Mouse (Mus musculus) lung, embryonic 14.5 days (tissue): ENCODE results near the gene Nin. TPM values are rescaled to one million over a fixed set of nuclear protein-coding genes. Genes with fewer than 3 reads are reported as not detected.

Experiments
- ATAC-seq: fragments of 200-750 bp; cut with Nextera tagmentation; 2 replicates; pipeline ENCODE4 v1.8.0; 2017; ENCODE audit warnings: mild to moderate bottlenecking, moderate TSS enrichment, moderate library complexity; ENCODE audit not compliant: insufficient read depth
- DNase-seq: peaks from one replicate; pipeline ENCODE4 v3.0.0-alpha.2; 2015
- H3K27ac ChIP-seq: fragments of 300-500 bp; sonication (generic); 2 replicates; pipeline ENCODE4 v1.5.1; 2014; ENCODE audit warnings: low read depth, mild to moderate bottlenecking, moderate library complexity
- H3K27me3 ChIP-seq: fragments of 300-500 bp; sonication (generic); 2 replicates; pipeline ENCODE4 v1.6.1; 2014; ENCODE audit warnings: low read length, control low read depth; ENCODE audit not compliant: insufficient read depth
- H3K36me3 ChIP-seq: fragments of 300-500 bp; sonication (generic); 2 replicates; pipeline ENCODE4 v1.6.1; 2014; ENCODE audit warnings: control low read depth; ENCODE audit not compliant: insufficient read depth
- H3K4me1 ChIP-seq: fragments of 300-500 bp; sonication (generic); 2 replicates; pipeline ENCODE4 v1.6.1; 2014; ENCODE audit warnings: antibody characterized with exemption, control low read depth; ENCODE audit not compliant: insufficient read depth
- H3K4me2 ChIP-seq: fragments of 300-500 bp; sonication (generic); 2 replicates; pipeline ENCODE4 v1.6.1; 2014; ENCODE audit warnings: mild to moderate bottlenecking
- H3K4me3 ChIP-seq: fragments of 300-500 bp; sonication (generic); 2 replicates; pipeline ENCODE4 v1.5.1; 2014; ENCODE audit warnings: low read depth, low read length
- H3K9ac ChIP-seq: fragments of 300-500 bp; sonication (generic); 2 replicates; pipeline ENCODE4 v1.6.1; 2014
- H3K9me3 ChIP-seq: fragments of 300-500 bp; sonication (generic); 2 replicates; pipeline ENCODE4 v1.6.1; 2016; ENCODE audit warnings: low read depth, low read length, control low read depth
- CTCF ChIP-seq: IDR thresholded peaks from 2 replicates; pipeline ENCODE4 v1.5.1; 2016; ENCODE audit warnings: antibody characterized with exemption, low read depth
- WGBS: fragments of 180-500 bp; shearing (Covaris S2); extraction: QIAGEN DNeasy Blood & Tissue Kit; methylation state at CpG from one replicate; pipeline ENCODE4 v1.1.7; 2014; 5-methylcytosine and 5-hydroxymethylcytosine counted together
- polyA plus RNA-seq: library from polyadenylated mRNA; unstranded; fragments of >200 nt; fragmentation: Nextera tagmentation; extraction: Ambion mirVana; gene quantifications from 2 replicates; pipeline ENCODE4 v1.2.1, GENCODE M21; 2014

Nin gene
- polyA plus RNA-seq, 1 experiment from 2014 or later = 25.1 TPM

- Histone ChIP-seq H3K4me2 (no peak overlapping the region), H3K27ac (no peak overlapping the region), H3K4me3 (no peak overlapping the region), H3K9ac (no peak overlapping the region), H3K27me3 (no peaks in the 10 kb centered on the region), H3K9me3 (no peaks in the 10 kb centered on the region), H3K4me1 (no peaks in the 10 kb centered on the region), H3K36me3 (no peaks in the 10 kb centered on the region)
- ATAC-seq (no peak), DNase-seq (no peak)
- no peak for TF ChIP-seq CTCF
- whole genome bisulfite sequencing = 47% methylated on average over 9 of the region's 9 CpGs
These were observed 24.1 kb upstream of the Nin start for GRCm38 (mm10) chr12:70137626-70138025.

DNA sequence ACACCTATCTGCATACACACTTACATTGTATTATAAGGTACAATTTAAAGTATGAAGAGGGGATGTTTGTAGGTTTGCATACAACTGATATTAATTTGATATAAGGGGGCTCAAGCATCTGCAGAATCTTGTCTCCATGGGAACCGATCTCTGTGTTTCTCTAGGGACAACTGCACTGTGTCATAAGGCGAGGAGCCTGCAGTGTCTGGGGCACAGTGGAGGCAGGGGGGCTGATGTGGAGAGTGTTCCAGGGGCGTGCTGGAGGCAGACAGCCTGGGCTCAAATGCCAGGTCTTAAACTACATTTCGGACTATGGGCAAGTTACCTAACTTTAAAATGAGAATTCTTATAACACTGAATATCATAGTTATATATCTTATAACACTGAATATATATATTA is 23.6 kb upstream of the Nin start:
- Histone ChIP-seq H3K27me3 (no peaks in the 10 kb centered on the region), H3K9ac (no peak overlapping the region), H3K36me3 (no peaks in the 10 kb centered on the region), H3K4me2 (no peak overlapping the region), H3K4me3 (no peak overlapping the region), H3K9me3 (no peaks in the 10 kb centered on the region), H3K27ac (no peak overlapping the region), H3K4me1 (no peaks in the 10 kb centered on the region)
- ATAC-seq (no peak), DNase-seq (no peak)
- WGBS = 72% methylated on average over 4 of the region's 4 CpGs
- TF ChIP-seq CTCF = no peak

DNA sequence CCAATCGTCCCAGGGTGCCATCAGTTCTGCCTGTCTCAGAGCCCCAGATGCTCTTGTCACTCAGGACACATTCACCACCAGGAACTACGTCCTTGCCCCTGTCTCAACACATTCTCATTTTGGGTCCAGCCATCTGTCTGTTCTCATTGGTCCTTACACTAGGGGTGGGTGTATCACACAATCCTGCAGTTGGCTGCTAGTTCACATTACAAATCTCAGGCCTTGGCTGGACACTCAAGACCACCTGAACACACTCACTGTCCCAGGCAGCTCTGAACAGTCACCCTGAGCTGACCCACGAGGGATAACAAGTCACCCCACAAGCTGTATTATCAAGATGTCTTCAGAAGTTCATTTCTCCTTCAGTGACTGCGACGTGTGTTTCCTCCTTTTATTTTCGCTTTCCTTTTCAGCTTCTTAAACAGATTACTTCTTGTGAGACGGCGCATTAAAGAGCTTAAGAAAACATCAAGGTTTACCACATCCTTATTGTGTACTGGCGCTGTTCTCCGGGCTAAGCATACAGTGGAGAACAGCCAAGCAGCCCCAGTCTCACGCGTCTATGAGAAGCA is 22.8 kb upstream of the Nin start:
- Histone ChIP-seq H3K4me3 (no peak overlapping the region), H3K4me1 (no peaks in the 10 kb centered on the region), H3K9me3 (no peaks in the 10 kb centered on the region), H3K4me2 (no peak overlapping the region), H3K36me3 (no peaks in the 10 kb centered on the region), H3K27ac (no peak overlapping the region), H3K9ac (no peak overlapping the region), H3K27me3 (no peaks in the 10 kb centered on the region)
- DNase-seq (peak; percentile 20), ATAC-seq (no peak)
- 49% methylated on average over 12 of the region's 12 CpGs for WGBS
- no peak for TF ChIP-seq CTCF

GRCm38 (mm10) chr12:70134627-70135235 is 21.2 kb upstream of the Nin start:
- ATAC-seq (no peak), DNase-seq (peak; percentile 21)
- H3K27me3 ChIP-seq = no peaks in the 10 kb centered on the region
- no peak overlapping the region for H3K4me3 ChIP-seq
- no peaks in the 10 kb centered on the region for H3K4me1 ChIP-seq
- no peak overlapping the region for H3K9ac ChIP-seq
- no peaks in the 10 kb centered on the region for H3K9me3 ChIP-seq
- H3K4me2 ChIP-seq = no peak overlapping the region
- no peak overlapping the region for H3K27ac ChIP-seq
- 83% methylated on average over 20 of the region's 20 CpGs for WGBS
- TF ChIP-seq CTCF = no peak
- no peaks in the 10 kb centered on the region for H3K36me3 ChIP-seq

- no peak overlapping the region for H3K27ac ChIP-seq
- TF ChIP-seq CTCF = no peak
- H3K4me2 ChIP-seq = peak overlapping the region; percentile 51
- H3K9me3 ChIP-seq = no peaks in the 10 kb centered on the region
- no peaks in the 10 kb centered on the region for H3K4me1 ChIP-seq
- H3K27me3 ChIP-seq = no peaks in the 10 kb centered on the region
- no peak for ATAC-seq
- DNase-seq = peak; percentile 10
- H3K9ac ChIP-seq = peak overlapping the region; percentile 40
- 38% methylated on average over 20 of the region's 20 CpGs for WGBS
- no peaks in the 10 kb centered on the region for H3K36me3 ChIP-seq
- H3K4me3 ChIP-seq = peak overlapping the region; percentile 11; the same call in 1 of the 2 replicates
These were observed 17.6 kb upstream of the Nin start for GRCm38 (mm10) chr12:70131042-70131675.

DNA sequence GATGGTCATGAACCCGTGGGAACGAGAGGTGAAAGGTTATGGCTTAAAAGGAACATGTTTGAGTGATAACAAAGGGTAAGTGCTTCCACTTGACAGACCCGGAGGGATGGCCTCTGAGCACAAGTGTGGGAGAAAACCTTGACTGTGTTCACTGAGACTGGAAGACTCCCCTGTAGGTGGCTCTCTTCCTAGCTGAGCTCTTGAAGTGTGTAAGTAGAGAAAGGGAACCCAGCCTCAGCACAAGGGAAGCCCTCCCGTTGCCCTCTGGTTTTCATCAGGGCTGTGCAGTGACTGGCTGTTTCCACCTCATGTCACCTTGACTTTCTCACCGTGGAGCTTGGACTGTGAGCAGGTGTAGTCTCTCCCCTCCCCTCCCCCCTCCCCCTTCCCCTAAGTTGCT is 15.6 kb upstream of the Nin start:
- Histone ChIP-seq H3K27ac (no peak overlapping the region), H3K9ac (no peak overlapping the region), H3K4me2 (no peak overlapping the region), H3K27me3 (no peaks in the 10 kb centered on the region), H3K4me3 (no peak overlapping the region), H3K4me1 (no peaks in the 10 kb centered on the region), H3K36me3 (no peaks in the 10 kb centered on the region), H3K9me3 (no peaks in the 10 kb centered on the region)
- TF ChIP-seq CTCF = no peak
- 30% methylated on average over 5 of the region's 5 CpGs for WGBS
- DNase-seq (peak; percentile 31), ATAC-seq (no peak)

GRCm38 (mm10) chr12:70126626-70127025 is 13.1 kb upstream of the Nin start:
- no peak for TF ChIP-seq CTCF
- no peak overlapping the region for H3K9ac ChIP-seq
- H3K27me3 ChIP-seq = no peaks in the 10 kb centered on the region
- no peak for DNase-seq
- H3K4me3 ChIP-seq = no peak overlapping the region
- H3K36me3 ChIP-seq = no peaks in the 10 kb centered on the region
- WGBS = 74% methylated on average over 4 of the region's 4 CpGs
- no peaks in the 10 kb centered on the region for H3K4me1 ChIP-seq
- H3K27ac ChIP-seq = no peak overlapping the region
- H3K4me2 ChIP-seq = no peak overlapping the region
- no peak for ATAC-seq
- H3K9me3 ChIP-seq = no peaks in the 10 kb centered on the region
